Mouse (Mus musculus) left cerebral cortex, postnatal 14 days (tissue): Measurements from ENCODE around the gene A530084C06Rik. TPM values are rescaled to one million over a fixed set of nuclear protein-coding genes. Genes with fewer than 3 reads are reported as not detected.

Source experiments
- DNase-seq, 2 experiments: peaks; one replicate each; pipeline ENCODE4 v3.0.0; 2021 to 2022; ENCODE audit warnings: low spot score in 2 of 2, mixed read lengths in 1 of 2
- intact Hi-C: fragments of 180-260 bp; cut with DNase I; formaldehyde crosslinking; loops from one replicate; pipeline ENCODE4 v1.15.1; 2025
- total RNA-seq, 2 experiments: library from RNA; stranded (reverse); gene quantifications; 2 replicates each; pipeline ENCODE4 v1.2.3; 2021

The A530084C06Rik gene
- total RNA-seq, 2 experiments from 2014 or later = 0.99 to 1.1 TPM

DNA sequence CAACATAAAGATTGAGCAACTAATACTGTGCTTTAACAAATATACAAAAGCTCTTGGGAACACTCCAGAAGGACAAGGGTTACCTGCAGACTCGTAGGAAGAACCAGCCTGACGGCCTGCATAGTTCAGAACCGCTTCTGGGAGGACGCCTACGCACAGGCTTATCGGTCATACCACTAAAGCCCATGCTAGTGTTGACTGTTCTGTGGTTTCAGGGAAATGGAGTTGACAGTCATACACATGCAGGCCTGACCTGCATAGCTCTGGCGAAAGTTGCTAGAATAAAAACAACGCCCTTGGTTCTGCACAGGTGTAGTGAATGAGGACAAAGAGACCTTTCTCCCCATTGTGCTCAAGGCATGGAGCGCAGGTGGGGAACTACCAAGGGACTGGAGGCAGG is 11.5 kb downstream of the A530084C06Rik start:
- DNase-seq = no peak
- intact Hi-C loops = no loop called here

DNA sequence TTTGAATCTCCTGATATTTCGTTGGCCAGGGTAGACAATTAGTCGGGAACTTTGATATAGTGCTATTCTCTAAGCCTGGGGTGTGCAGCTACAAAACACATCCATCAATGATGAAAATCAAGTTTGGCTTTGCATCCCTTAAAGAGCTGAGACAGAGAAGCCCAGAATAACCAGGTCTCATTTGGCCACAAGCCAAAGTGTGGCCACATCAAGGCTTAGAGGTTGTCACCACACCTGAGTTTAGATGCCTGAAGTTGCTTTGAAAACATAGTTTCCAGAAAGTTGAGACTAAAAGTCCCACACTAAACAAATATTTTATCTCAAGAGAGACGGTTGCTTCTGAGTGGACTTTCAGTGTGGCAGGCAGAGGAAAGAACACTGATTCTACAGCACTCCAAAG is 11.9 kb downstream of the A530084C06Rik start:
- intact Hi-C loops = no loop called here
- DNase-seq = no peak

DNA sequence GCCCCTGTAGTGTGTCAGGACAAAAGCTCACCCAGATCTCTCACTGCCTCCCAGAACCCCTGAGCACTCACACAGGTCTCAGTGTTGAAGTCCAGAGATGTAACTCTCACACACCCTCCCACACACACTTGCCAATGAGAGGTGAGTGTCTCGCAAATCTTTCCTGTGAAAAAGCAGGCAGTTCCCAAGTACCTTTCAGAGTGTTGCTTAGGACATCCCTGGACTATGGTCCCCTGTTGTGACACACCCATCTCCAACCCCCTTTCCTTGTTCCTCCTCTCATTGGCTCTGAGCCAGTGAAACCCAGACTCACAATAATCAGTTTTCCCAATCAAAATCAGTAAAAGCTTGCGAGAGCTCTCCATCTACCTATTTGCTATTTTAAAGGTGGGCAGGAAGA is 12.3 kb downstream of the A530084C06Rik start:
- no peak for DNase-seq
- intact Hi-C loops = no loop called here

DNA sequence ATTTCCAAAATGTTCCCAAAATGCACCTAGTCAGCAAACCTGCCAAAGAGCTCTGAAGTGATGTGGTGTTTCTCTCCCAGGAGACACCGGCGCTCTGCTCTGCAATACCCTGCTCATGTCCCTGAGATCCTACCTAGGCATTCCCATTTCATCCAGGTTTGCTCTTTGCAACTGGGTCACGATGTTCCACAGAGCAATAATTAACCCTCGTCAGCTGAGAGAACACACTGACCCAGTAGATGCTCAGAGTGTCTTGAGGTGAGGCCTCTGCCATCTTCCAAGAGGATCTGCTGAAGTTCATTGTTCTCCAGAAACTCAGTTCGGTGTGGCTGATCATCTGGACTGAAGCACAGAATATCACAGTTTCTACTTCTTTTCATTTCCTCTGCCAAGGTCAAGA is 16.1 kb downstream of the A530084C06Rik start:
- DNase-seq = no peak
- intact Hi-C loops = no loop called here

DNA sequence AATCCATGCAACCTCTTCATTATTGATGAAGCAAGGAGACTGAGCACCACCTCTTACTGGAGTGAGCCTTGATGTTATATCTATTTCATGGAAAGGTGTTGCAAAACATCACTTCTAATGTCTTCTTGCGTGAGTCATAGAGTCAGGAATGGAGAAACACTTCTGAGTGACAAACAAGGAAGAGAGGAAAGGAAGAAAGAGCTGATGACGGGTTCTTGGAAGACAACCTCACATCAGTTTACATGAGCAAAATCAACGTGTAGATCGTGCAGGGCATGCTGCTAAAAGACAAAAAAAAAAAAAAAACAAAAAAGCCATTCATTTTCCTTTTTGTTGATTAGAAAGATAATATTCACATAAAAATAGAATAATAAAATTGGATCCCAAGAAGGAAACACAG is 24.4 kb downstream of the A530084C06Rik start:
- DNase-seq = no peak
- intact Hi-C loops = no loop called here

DNA sequence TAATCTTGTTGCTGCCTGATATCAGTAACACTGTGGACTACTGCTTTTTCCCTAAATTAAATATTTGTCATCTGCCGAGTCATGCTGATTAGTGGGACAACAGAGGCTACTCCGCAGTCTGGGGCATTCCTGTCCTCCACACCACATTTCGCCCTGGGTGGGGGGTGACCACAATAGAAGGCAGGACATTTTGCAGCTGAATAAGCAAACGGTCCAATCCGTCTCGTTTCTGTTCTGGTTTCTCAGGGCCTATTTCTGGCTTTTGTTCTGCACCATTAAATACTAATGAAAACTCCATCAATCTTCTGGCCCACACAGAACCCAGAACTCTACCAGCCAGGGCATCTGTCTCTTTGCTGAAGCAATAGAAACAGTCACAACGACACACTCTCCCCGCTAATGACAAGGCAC is 27.5 kb downstream of the A530084C06Rik start:
- no peak for DNase-seq

DNA sequence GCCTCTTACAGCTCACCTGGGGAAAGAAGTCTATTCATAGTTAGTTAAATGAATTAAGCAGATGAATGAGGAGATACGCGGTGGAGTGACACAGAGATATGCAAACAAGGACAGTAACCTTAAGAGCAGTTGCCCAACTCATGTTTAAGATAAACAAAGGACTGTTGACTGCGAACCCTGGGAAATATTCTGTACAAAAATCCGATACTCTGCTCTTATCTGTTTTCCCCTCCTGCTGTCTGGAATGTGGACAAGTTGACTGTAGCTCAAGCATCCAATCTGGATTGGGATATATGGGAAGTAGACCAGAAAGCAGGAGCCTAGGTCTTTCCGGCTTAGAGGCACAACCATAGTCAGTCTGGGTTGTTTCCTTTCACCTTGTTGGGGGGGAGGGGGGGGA is 27.9 kb downstream of the A530084C06Rik start:
- intact Hi-C loops = no loop called here
- DNase-seq = no peak

More for the DNA sequence above, 27.5 kb downstream of the A530084C06Rik start:
- intact Hi-C loops = no loop called here

DNA sequence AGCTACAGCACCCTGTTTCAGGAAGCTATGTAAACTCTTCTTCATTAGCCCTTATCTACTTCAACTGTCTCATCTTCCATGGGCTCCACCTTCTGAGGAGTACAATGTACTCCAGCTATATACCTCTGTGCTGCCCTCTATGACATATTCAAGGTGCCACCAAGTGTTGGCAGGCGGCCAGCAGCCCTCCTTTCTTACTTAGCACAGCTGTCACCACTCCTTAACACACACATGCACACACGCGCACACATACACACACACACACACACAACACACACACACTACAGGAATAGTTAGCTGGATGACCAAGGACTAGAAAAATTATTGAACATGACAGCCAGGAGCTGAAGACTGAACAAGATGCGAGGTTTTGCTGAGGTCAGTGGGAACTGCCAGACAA is 34.2 kb downstream of the A530084C06Rik start:
- no peak for DNase-seq
- intact Hi-C loops = no loop called here

DNA sequence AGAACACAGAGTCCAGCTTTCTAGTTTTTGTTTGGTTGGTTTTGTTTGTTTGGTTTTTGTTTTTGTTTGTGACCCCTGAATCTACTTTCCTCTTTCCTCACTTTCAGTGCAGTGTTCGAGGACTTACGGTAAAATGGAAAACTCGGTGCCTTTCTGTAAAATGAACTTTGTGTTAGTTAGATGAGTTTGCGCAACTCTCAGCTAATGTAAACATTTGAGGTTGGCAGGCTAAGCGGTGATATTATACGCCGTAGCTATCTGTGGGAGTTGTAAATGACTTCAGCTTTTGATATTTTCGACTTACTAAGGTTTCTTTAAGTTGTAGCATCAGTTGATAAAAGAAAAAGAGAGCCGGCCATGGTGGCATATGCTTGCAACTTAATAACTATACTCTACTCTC is 40.2 kb downstream of the A530084C06Rik start:
- intact Hi-C loops = no loop called here
- no peak for DNase-seq

DNA sequence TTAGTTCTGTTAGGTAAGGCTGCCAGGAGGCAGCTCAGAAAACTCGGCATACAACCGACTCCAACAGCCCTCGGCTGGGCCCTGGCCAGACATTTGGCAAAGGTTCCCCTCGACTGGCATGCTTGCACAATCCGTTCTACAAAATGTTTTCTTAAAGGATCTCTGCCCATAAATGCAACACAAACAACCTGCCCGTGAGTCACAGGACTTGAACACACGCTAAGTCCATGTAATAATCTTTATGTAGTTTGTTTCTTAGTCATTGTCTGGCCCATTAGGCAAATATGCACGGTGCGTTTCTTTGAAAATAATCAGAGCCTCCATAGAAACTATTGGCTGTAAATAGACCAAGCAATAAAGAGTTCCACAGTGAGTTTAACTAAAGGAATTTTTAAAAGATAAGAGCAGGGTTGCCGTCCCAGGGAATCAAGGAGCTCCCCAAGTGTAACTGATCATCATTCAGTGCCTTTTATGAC is 40.7 kb downstream of the A530084C06Rik start:
- intact Hi-C loops = no loop called here
- DNase-seq = peak in 1 of 2 experiments; percentile 4

DNA sequence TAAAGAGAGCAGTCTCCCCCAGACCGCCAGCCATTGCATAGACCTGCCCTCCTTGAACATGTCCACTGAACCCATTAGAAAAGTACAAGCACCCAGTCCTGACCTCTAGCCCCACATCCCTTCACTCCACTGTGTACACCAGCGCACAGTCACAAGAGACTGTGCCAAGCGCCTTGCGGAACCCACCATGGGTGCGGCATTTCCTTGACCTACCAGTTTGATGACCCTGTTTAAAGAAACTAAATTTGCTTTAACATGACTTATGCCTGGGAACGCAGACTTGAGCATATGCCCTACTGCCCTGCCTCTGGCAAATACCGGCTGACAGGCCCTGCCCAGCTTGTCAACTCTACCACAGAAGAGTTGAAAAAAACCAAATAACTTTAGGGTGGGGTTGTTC is 43.9 kb downstream of the A530084C06Rik start:
- no peak for DNase-seq
- intact Hi-C loops = no loop called here

DNA sequence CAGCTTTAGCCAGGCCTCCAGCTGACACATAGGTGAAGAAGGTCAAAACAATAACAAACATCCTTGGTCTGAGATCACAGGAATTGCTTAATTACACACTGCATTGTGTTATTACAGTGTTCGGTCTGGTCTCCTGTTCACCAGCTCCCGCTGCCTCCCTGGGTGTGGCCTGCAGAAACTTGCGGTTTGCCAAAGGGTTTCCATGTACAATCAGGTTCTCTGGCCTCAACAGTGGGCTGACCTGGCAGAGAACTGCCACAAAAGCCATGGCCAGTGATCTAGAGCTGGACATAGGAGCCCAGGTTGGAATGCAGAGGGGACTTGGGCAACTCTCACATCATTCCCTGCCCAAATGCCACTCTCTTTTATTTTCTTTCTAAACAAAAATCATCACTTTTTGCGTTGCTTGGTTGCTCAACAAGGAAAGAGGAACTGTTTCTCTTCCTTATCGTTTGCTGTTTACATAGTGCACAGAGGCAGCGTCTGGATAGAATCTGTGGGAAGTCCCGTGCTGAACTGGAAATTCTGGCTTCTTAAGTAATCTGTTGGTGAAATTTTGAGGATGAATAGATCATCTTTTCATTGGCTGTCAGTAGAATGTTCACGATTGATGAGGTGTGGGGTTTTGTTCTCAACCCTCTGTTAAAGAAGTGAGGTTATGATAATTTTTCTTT is 52.5 kb downstream of the A530084C06Rik start:
- intact Hi-C loops = no loop called here
- no peak for DNase-seq

Other genes starting within 250 kb of the A530084C06Rik start
- 1 to 10 TPM; 3.0 to 3.3 TPM for gene Foxq1, start 3.2 kb downstream of the A530084C06Rik start, total RNA-seq
- gene Foxf2, start 66.5 kb upstream of the A530084C06Rik start, total RNA-seq = 1 to 10 TPM; 7.8 to 9.8 TPM
- 1 to 10 TPM; 6.1 to 6.9 TPM for gene Foxc1, start 247.3 kb upstream of the A530084C06Rik start, total RNA-seq